Mouse (Mus musculus) forebrain, embryonic 13.5 days (tissue): Measurements from ENCODE around the gene Mark3. TPM values are rescaled to one million over a fixed set of nuclear protein-coding genes. Genes with fewer than 3 reads are reported as not detected.
"Not testable (repeated sequence)": the region's sequence is repeated elsewhere in the genome, so short reads cannot be mapped to it uniquely, and the experiment has no call there.

Experiments
- ATAC-seq: fragments of 200-750 bp; cut with Nextera tagmentation; 2 replicates; pipeline ENCODE4 v1.8.0; 2017
- H3K27ac ChIP-seq: fragments of 300-500 bp; sonication (generic); 2 replicates; pipeline ENCODE4 v1.5.1; 2015; ENCODE audit warnings: inconsistent platforms, mild to moderate bottlenecking, moderate library complexity
- H3K27me3 ChIP-seq: fragments of 300-500 bp; sonication (generic); 2 replicates; pipeline ENCODE4 v1.6.1; 2015; ENCODE audit warnings: mild to moderate bottlenecking, inconsistent platforms
- H3K36me3 ChIP-seq: fragments of 300-500 bp; sonication (generic); 2 replicates; pipeline ENCODE4 v1.6.1; 2015; ENCODE audit warnings: mild to moderate bottlenecking, inconsistent platforms; ENCODE audit not compliant: poor library complexity, severe bottlenecking
- H3K4me1 ChIP-seq: fragments of 300-500 bp; sonication (generic); 2 replicates; pipeline ENCODE4 v1.6.1; 2015; ENCODE audit warnings: inconsistent platforms
- H3K4me2 ChIP-seq: fragments of 300-500 bp; sonication (generic); 2 replicates; pipeline ENCODE4 v1.6.1; 2015; ENCODE audit warnings: inconsistent platforms, mild to moderate bottlenecking, moderate library complexity
- H3K4me3 ChIP-seq: fragments of 300-500 bp; sonication (generic); 2 replicates; pipeline ENCODE4 v1.5.1; 2015; ENCODE audit warnings: mild to moderate bottlenecking, inconsistent platforms
- H3K9ac ChIP-seq: fragments of 300-500 bp; sonication (generic); 2 replicates; pipeline ENCODE4 v1.6.1; 2015; ENCODE audit warnings: mild to moderate bottlenecking, inconsistent platforms
- H3K9me3 ChIP-seq: fragments of 300-500 bp; sonication (generic); replicated peaks from 2 replicates; pipeline ENCODE4 v1.6.1; 2016; ENCODE audit warnings: inconsistent platforms
- WGBS: fragments of 180-500 bp; shearing (Covaris S2); methylation state at CpG from one replicate; pipeline ENCODE4 v1.1.7; 2015; 5-methylcytosine and 5-hydroxymethylcytosine counted together
- polyA plus RNA-seq: library from polyadenylated mRNA; unstranded; fragments of >200 nt; fragmentation: Nextera tagmentation; extraction: Ambion mirVana; gene quantifications from 2 replicates; pipeline ENCODE4 v1.2.1, GENCODE M21; 2015

Gene Mark3
- polyA plus RNA-seq, 1 experiment from 2014 or later = 47.2 TPM

DNA sequence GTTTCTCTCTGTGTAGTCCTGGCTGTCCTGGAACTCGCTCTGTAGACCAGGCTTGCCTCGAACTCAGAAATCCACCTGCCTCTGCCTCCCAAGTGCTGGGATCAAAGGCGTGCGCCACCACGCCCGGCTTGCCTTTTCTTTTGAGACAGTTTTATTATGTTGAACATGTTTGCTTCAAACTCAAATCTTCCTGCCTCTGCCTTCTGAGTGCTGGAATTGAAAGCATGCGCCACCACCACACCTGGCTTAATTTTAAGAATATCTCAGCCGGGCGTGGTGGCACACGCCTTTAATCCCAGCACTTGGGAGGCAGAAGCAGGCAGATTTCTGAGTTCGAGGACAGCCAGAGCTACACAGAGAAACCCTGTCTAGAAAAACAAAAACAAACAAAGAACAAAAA is 87.2 kb downstream of the Mark3 start:
- not testable (repeated sequence) for H3K4me1 ChIP-seq, H3K9me3 ChIP-seq, H3K27me3 ChIP-seq, H3K27ac ChIP-seq, H3K9ac ChIP-seq, H3K4me2 ChIP-seq, ATAC-seq, H3K4me3 ChIP-seq
- peaks cover 63% of the 10 kb centered on the region for H3K36me3 ChIP-seq
- 95% methylated on average over 11 of the region's 11 CpGs for WGBS

DNA sequence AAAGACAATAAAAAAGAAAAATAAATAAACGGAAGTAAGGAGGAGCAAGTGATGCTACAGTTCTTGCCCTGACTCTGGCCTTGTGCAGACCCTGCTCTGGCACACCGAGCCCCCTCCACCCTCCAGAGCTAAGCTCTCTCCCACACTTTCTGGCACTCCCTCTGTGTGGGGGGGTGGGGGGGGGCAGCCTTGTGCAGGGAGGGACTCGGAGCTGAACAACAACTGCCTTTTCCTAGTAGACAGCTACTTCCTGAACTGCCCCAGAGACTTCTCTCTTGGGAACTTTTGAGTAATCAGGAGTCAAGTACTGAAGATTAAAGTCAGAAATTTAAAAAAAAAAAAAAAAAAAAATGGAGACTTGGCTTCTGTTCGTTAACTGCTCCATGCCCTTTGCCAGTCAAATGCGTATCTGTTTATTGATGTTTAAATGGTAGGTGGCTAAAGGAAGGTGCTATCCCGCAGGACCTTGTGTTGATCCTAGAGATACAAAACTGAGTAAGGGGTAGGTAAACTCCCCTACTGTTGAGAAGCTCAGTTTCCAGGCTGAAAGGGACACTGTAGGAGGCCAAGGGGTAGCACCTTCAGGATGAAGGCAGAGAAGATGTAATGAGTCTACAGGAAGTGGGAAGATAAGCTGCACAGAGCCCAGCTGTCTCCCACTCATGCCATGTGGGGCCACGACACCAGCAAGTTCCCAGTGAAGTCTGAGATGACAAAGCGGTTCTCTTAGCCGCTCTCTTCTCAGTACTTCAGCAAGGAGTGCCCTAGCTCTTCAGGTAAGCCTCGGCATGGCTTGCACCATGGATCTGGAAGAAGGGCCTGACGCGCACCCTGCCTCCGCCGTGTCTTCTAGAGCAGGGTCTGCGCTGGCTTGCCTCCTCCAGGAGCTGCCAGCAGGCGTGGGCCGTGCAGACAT is 89.2 kb downstream of the Mark3 start:
- Histone ChIP-seq H3K9ac (no peak overlapping the region), H3K27me3 (no peaks in the 10 kb centered on the region), H3K27ac (no peak overlapping the region), H3K4me1 (peaks cover under 1% of the 10 kb centered on the region), H3K4me3 (no peak overlapping the region), H3K9me3 (no peaks in the 10 kb centered on the region), H3K4me2 (no peak overlapping the region), H3K36me3 (peaks cover 48% of the 10 kb centered on the region)
- 83% methylated on average over 17 of the region's 17 CpGs for WGBS
- no peak for ATAC-seq

GRCm38 (mm10) chr12:111664144-111664634 is 89.9 kb downstream of the Mark3 start:
- peaks cover 8% of the 10 kb centered on the region for H3K4me1 ChIP-seq
- H3K9me3 ChIP-seq = no peaks in the 10 kb centered on the region
- no peaks in the 10 kb centered on the region for H3K27me3 ChIP-seq
- 48% methylated on average over 6 of the region's 6 CpGs for WGBS
- H3K27ac ChIP-seq = no peak overlapping the region
- no peak overlapping the region for H3K9ac ChIP-seq
- no peak for ATAC-seq
- no peak overlapping the region for H3K4me2 ChIP-seq
- no peak overlapping the region for H3K4me3 ChIP-seq
- peaks cover 51% of the 10 kb centered on the region for H3K36me3 ChIP-seq

- ATAC-seq = no peak
Observed at GRCm38 (mm10) chr12:111665041-111665880, 90.9 kb downstream of the Mark3 start.

GRCm38 (mm10) chr12:111666380-111666779 is 92.1 kb downstream of the Mark3 start:
- no peak overlapping the region for H3K9ac ChIP-seq

More at GRCm38 (mm10) chr12:111665041-111665880, 90.9 kb downstream of the Mark3 start:
- no peak overlapping the region for H3K27ac ChIP-seq
- peaks cover 19% of the 10 kb centered on the region for H3K4me1 ChIP-seq
- no peaks in the 10 kb centered on the region for H3K9me3 ChIP-seq
- H3K27me3 ChIP-seq = no peaks in the 10 kb centered on the region
- H3K4me3 ChIP-seq = no peak overlapping the region
- no peak overlapping the region for H3K9ac ChIP-seq
- H3K4me2 ChIP-seq = no peak overlapping the region
- peaks cover 53% of the 10 kb centered on the region for H3K36me3 ChIP-seq
- 86% methylated on average over 13 of the region's 13 CpGs for WGBS

GRCm38 (mm10) chr12:111667421-111667820 is 93.1 kb downstream of the Mark3 start:
- peaks cover 48% of the 10 kb centered on the region for H3K36me3 ChIP-seq
- no peaks in the 10 kb centered on the region for H3K9me3 ChIP-seq
- no peaks in the 10 kb centered on the region for H3K27me3 ChIP-seq
- peaks cover 27% of the 10 kb centered on the region for H3K4me1 ChIP-seq
- no peak overlapping the region; the same call in 1 of the 2 replicates for H3K9ac ChIP-seq
- 90% methylated on average over 5 of the region's 5 CpGs for WGBS
- no peak overlapping the region for H3K4me3 ChIP-seq
- H3K4me2 ChIP-seq = no peak overlapping the region
- H3K27ac ChIP-seq = peak overlapping the region; percentile 37
- ATAC-seq = no peak

More at GRCm38 (mm10) chr12:111666380-111666779, 92.1 kb downstream of the Mark3 start:
- H3K36me3 ChIP-seq = peaks cover 58% of the 10 kb centered on the region
- peaks cover 26% of the 10 kb centered on the region for H3K4me1 ChIP-seq
- H3K4me3 ChIP-seq = no peak overlapping the region
- H3K9me3 ChIP-seq = no peaks in the 10 kb centered on the region
- no peak for ATAC-seq
- no peak overlapping the region for H3K27ac ChIP-seq
- no peaks in the 10 kb centered on the region for H3K27me3 ChIP-seq
- no peak overlapping the region for H3K4me2 ChIP-seq
- WGBS = 82% methylated on average over 13 of the region's 13 CpGs

DNA sequence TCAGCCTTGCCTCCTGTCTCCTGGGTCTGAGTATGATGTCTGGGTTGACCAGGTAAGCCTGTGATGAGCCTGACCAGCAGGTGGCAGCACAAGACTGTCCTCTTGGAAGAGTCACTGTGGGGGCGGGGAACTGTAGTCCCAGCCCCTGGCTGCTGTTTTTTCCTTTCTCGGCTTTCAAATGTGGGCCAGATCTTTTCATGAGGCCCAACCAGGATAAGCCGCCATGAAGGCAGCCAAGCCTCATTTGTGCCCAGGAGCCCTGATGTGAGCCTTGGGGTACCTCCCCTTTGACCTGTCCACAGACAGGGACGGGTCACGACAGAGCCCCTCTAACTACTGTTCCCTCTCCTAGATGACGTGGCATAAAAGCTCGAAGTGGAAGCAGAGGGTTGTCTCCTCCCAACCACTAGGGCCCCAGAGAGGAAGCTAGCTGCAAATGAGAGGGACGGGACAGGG is 94.2 kb downstream of the Mark3 start:
- WGBS = 3% methylated on average over 8 of the region's 8 CpGs
- Histone ChIP-seq H3K36me3 (peaks cover 46% of the 10 kb centered on the region), H3K9me3 (no peaks in the 10 kb centered on the region), H3K4me2 (peak overlapping the region; percentile 99), H3K4me1 (peaks cover 34% of the 10 kb centered on the region), H3K4me3 (peak overlapping the region; percentile 97), H3K27ac (peak overlapping the region; percentile 85), H3K9ac (peak overlapping the region; percentile 100), H3K27me3 (0 out of 2 replicates have a peak, but pooled peaks cover under 1% of the 10 kb centered on the region)
- ATAC-seq = peak; percentile 37

DNA sequence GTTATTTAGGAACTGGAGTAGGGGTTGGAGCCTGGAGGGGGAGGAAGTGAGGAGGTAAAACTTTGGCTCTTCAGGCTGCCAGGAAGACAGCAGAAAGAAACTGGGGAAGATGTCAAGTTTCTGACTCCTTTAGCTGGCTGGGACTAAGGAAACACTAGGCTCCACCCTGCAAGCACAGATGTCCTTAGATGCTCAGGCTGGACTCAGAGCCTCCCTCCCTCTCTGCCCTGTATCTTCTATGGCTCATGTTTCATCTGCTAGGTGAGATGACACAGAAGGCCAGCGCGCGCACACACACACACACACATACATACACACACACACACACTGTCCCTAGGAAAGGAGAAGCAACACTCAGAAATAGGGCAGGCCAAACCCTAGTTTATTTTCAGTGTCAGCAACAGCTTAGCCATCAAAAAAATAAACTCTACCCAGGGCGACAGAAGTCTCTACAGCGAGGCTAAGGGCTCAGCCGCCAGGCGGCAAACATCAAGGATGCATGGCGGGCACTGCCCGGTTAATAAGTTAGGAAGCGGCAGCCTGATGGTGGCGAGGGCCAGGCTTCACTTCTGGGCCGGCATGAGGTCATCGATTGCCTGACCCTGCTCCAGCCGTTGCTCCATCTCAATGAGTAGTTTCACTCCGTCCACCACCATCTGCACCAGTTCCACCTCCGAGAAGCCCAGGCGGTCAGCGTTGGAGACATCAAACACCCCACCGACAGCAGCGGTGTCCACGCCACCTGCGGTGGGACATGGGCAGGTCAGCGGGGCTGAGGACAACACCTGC is 94.9 kb downstream of the Mark3 start:
- Histone ChIP-seq H3K27ac (peak overlapping the region; percentile 85), H3K36me3 (peaks cover 41% of the 10 kb centered on the region), H3K9me3 (no peaks in the 10 kb centered on the region), H3K4me1 (peaks cover 34% of the 10 kb centered on the region), H3K4me3 (peak overlapping the region; percentile 97), H3K27me3 (peaks cover 8% of the 10 kb centered on the region), H3K4me2 (peak overlapping the region; percentile 99), H3K9ac (peak overlapping the region; percentile 100)
- no peak for ATAC-seq
- 56% methylated on average over 23 of the region's 23 CpGs for WGBS

- Histone ChIP-seq H3K9me3 (no peaks in the 10 kb centered on the region), H3K4me3 (peak overlapping the region; percentile 97), H3K4me2 (peak overlapping the region; percentile 99), H3K4me1 (peaks cover 34% of the 10 kb centered on the region), H3K9ac (peak overlapping the region; percentile 100), H3K27ac (peak overlapping the region; percentile 92), H3K36me3 (peaks cover 36% of the 10 kb centered on the region), H3K27me3 (peaks cover 8% of the 10 kb centered on the region)
- 28% methylated on average over 8 of the region's 8 CpGs for WGBS
- no peak for ATAC-seq
Observed at GRCm38 (mm10) chr12:111669961-111670360, 95.6 kb downstream of the Mark3 start.

DNA sequence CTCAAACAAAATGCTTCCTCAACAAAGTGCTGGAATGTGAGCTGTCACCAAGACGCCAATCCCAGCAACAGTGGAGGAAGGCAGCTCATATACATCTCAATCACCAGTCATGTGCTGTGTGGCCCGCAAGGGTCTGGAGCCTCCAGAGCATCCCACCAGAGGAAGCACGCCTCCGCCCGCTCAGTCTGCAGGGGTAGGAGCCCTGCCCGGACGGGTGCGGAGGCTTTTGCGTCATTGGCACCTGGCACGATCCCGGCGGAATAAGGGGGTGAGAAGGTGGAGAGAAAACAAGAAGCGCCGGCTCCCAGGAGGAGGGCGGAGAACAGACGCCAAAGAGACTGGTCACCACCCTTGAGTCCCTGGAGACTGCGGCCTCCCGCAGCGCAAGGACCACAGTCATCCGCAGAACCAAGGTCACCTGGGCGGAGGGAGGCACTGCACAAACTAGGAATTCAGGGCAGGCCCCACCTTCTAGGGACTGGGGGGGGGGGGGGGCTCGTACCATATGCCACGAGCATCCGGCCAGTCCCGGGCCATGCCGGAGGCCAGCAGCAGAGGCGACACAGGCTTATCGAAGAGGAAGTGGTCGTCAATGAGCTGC is 96.1 kb downstream of the Mark3 start:
- H3K27me3 ChIP-seq = peaks cover 8% of the 10 kb centered on the region
- H3K27ac ChIP-seq = peak overlapping the region; percentile 92
- peaks cover 34% of the 10 kb centered on the region for H3K4me1 ChIP-seq
- no peak for ATAC-seq
- peak overlapping the region; percentile 97 for H3K4me3 ChIP-seq
- WGBS = 1% methylated on average over 28 of the region's 29 CpGs
- peak overlapping the region; percentile 99 for H3K4me2 ChIP-seq
- peaks cover 31% of the 10 kb centered on the region for H3K36me3 ChIP-seq
- no peaks in the 10 kb centered on the region for H3K9me3 ChIP-seq
- H3K9ac ChIP-seq = peak overlapping the region; percentile 100

GRCm38 (mm10) chr12:111670976-111671375 is 96.7 kb downstream of the Mark3 start:
- WGBS = 0% methylated on average over 35 of the region's 35 CpGs
- Histone ChIP-seq H3K27me3 (peaks cover 8% of the 10 kb centered on the region), H3K27ac (peak overlapping the region; percentile 92), H3K9me3 (no peaks in the 10 kb centered on the region), H3K9ac (peak overlapping the region; percentile 100), H3K36me3 (peaks cover 26% of the 10 kb centered on the region), H3K4me2 (peak overlapping the region; percentile 99), H3K4me3 (peak overlapping the region; percentile 97), H3K4me1 (peaks cover 34% of the 10 kb centered on the region)
- peak; percentile 1; the same call in 1 of the 2 replicates for ATAC-seq
